Mouse (Mus musculus) layer of hippocampus, adult 8-10 months (tissue): ENCODE results near the gene Samt3. TPM values are rescaled to one million over a fixed set of nuclear protein-coding genes. Genes with fewer than 3 reads are reported as not detected.

Experiments
- DNase-seq, 2 experiments: peaks; one replicate each; pipeline ENCODE4 v3.0.0; 2022; ENCODE audit warnings: low spot score in 2 of 2
- total RNA-seq, 4 experiments: library from RNA; stranded (reverse); gene quantifications; 2 replicates each; pipeline ENCODE4 v1.2.4; 2022

Gene Samt3
- total RNA-seq: not detected

- no peak for DNase-seq
These were observed at the start of gene Samt3 for GRCm38 (mm10) chrX:86043899-86044298. TSS of gene Samt3 (plus strand) at chrX:86044199.

DNA sequence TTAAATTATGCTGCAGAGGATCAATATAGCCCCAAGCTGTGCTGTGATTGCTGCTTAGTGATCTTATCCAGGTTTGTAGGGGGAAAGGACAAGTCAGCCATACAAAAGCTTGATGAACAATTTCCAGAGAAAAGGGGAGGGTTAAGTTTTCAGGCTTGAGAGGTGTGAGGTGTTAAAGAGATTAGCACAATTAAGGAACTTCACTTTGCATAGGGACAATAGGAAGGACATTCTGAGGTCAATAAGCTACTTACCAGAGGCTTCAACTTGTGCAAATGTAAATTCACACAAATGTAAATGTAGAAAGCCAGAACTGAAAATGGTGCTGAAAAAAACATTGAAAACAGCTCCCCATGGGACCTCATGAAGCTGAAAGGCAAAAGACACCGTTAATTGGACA is 27.4 kb upstream of the Samt3 start:
- DNase-seq: no peak

- DNase-seq: no peak
These were observed 44.7 kb downstream of the Samt3 start for GRCm38 (mm10) chrX:86088672-86089071.

Other genes with a start within 250 kb of the Samt3 start
- gene 5430427O19Rik, start 173.8 kb upstream of the Samt3 start, total RNA-seq: under 1 TPM; 0.12 to 0.77 (median 0.27) TPM
- not detected for gene Nr0b1, start 147.6 kb downstream of the Samt3 start, total RNA-seq